ENCODE assay signal across 20 mouse cellular contexts in the genomic region with DNA sequence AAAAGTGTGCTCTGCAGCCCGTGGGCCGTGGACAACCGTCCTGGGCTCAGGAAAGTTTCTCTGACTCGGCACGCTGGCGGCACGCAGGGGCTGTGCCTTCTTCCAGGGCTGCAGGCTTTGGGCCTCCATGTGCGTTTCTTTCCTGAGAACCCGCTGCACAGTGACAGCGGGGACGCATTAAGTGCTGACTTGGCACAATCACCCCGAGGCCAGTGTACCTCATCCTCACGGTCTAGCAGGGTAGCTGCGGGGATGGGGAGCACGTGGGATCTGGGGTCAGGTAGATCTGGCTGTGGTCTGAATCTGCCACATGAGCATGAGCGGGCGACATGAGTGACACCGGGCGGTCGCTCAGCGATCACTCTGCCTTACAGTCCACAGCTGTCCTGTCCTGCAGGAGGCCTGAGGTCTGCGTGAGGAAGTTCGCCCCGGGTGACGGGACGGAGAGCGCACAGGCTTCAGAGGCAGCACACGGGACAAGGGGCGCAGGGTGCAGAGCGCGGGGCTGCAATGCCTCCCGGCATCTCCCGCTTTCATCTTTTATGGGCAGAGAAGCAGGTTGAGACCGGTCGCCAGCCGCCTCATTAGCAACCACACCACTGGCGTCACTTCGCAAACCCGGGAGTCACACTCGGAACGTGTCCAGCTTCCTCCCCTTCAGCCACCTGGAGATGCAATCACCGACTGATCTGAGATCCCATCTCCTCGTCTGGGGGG. TPM values are rescaled to one million over a fixed set of nuclear protein-coding genes. Genes with fewer than 3 reads are reported as not detected.
DNase-seq lines count a peak whose midpoint lies in the region; ATAC-seq and TF ChIP-seq lines count a peak whose summit lies in the region.
"Had no signal": no experiment of that assay in that cellular context is flagged by ENCODE, and none has a peak within 500 bp of the region (broad histone marks: within the 10 kb centered on the region; RNA-seq: fewer than 3 reads in every experiment).

No protein-coding gene starts in this region.

- no peaks in the 10 kb centered on the region for H3K4me1 ChIP-seq in intestine, embryonic 15.5 days (replicated peaks)
- H3K4me1 ChIP-seq in intestine, postnatal 0 days (replicated peaks; ENCODE audit: control insufficient read depth, insufficient read depth, low read length), result no peaks in the 10 kb centered on the region
- H3K4me1 ChIP-seq in E14TG2a.4 (replicated peaks; ENCODE audit: low read depth, low read length), result peaks cover 10% of the 10 kb centered on the region
- peaks cover 20% of the 10 kb centered on the region for H3K4me1 ChIP-seq in limb, embryonic 12.5 days (replicated peaks)
- H3K4me1 ChIP-seq: forebrain, embryonic 13.5 days; midbrain, embryonic 12.5 days had no signal

- H3K9me3 ChIP-seq in intestine, embryonic 15.5 days, result no peaks in the 10 kb centered on the region
- no peaks in the 10 kb centered on the region for H3K9me3 ChIP-seq in intestine, postnatal 0 days (ENCODE audit: control insufficient read depth)
- no peaks in the 10 kb centered on the region for H3K9me3 ChIP-seq in E14TG2a.4 (ENCODE audit: low read length)
- H3K9me3 ChIP-seq in limb, embryonic 12.5 days, result peaks cover 11% of the 10 kb centered on the region; the same call in 1 of the 2 replicates
- H3K9me3 ChIP-seq: forebrain, embryonic 13.5 days; midbrain, embryonic 12.5 days had no signal

- H3K4me3 ChIP-seq in intestine, embryonic 15.5 days (replicated peaks), result no peak overlapping the region
- no peak overlapping the region for H3K4me3 ChIP-seq in intestine, postnatal 0 days (ENCODE audit: low read depth, low read length)
- H3K4me3 ChIP-seq in E14TG2a.4 (replicated peaks; ENCODE audit: low read length), result peak overlapping the region; percentile 76
- peak overlapping the region; percentile 19; the same call in 1 of the 2 replicates for H3K4me3 ChIP-seq in limb, embryonic 12.5 days (replicated peaks)
- H3K4me3 ChIP-seq: forebrain, embryonic 13.5 days; midbrain, embryonic 12.5 days had no signal

- peaks cover 8% of the 10 kb centered on the region; the same call in 1 of the 2 replicates for H3K27me3 ChIP-seq in intestine, embryonic 15.5 days (replicated peaks)
- H3K27me3 ChIP-seq in intestine, postnatal 0 days (replicated peaks; ENCODE audit: control insufficient read depth, insufficient read depth, low read length), result no peaks in the 10 kb centered on the region
- H3K27me3 ChIP-seq in E14TG2a.4 (ENCODE audit: insufficient read depth, low read length), result peaks cover 37% of the 10 kb centered on the region
- peaks cover 17% of the 10 kb centered on the region for H3K27me3 ChIP-seq in limb, embryonic 12.5 days
- H3K27me3 ChIP-seq: forebrain, embryonic 13.5 days; midbrain, embryonic 12.5 days had no signal

- DNase-seq in ES-CJ7 (ENCODE audit: low read depth, low spot score), result peak; percentile 25
- no peak for DNase-seq in layer of hippocampus, adult 8-10 months (ENCODE audit: low spot score in 2 of 2)
- no peak for DNase-seq in cerebellum, adult 9-10 months
- DNase-seq in ovary, postnatal 14 days (ENCODE audit: low spot score), result no peak
- DNase-seq: cerebellum, postnatal 10 days; gastrocnemius, postnatal 14 days; layer of hippocampus, adult 9-11 months; left cerebral cortex, postnatal 4 days; thymus, adult 2 months had no signal

- no peak overlapping the region for H3K9ac ChIP-seq in intestine, embryonic 15.5 days
- H3K9ac ChIP-seq in intestine, postnatal 0 days (ENCODE audit: low read depth, low read length), result no peak overlapping the region
- no peak overlapping the region for H3K9ac ChIP-seq in limb, embryonic 12.5 days (replicated peaks)
- H3K9ac ChIP-seq: forebrain, embryonic 13.5 days; midbrain, embryonic 12.5 days had no signal

- no peak for ATAC-seq in intestine, embryonic 15.5 days
- ATAC-seq in intestine, postnatal 0 days, result no peak
- ATAC-seq in limb, embryonic 12.5 days (ENCODE audit: insufficient number of reproducible peaks, insufficient read depth, low FRiP score, low TSS enrichment, low read depth), result peak; percentile 43; the same call in 1 of the 2 replicates
- ATAC-seq: forebrain, embryonic 13.5 days; intestine, embryonic 16.5 days had no signal

- 38% methylated on average over 43 of the region's 43 CpGs for WGBS in intestine, embryonic 15.5 days
- 42% methylated on average over 43 of the region's 43 CpGs for WGBS in intestine, postnatal 0 days
- 22% methylated on average over 43 of the region's 43 CpGs for WGBS in limb, embryonic 12.5 days

- no peak overlapping the region for H3K27ac ChIP-seq in intestine, embryonic 15.5 days
- no peak overlapping the region for H3K27ac ChIP-seq in intestine, postnatal 0 days (ENCODE audit: low read depth, low read length)
- 0 out of 2 replicates have a peak overlapping the region, but pooled peaks have one; percentile 12 for H3K27ac ChIP-seq in limb, embryonic 12.5 days
- H3K27ac ChIP-seq: forebrain, embryonic 13.5 days; midbrain, embryonic 12.5 days had no signal

- TF ChIP-seq CTCF in intestine, postnatal 0 days (IDR thresholded peaks at IDR 0.05; ENCODE audit: low read depth), result no peak
- TF ChIP-seq CTCF in E14TG2a.4 (conservative IDR thresholded peaks at IDR 0.05; ENCODE audit: low read length), result no peak

- no peaks in the 10 kb centered on the region for H3K36me3 ChIP-seq in intestine, embryonic 15.5 days
- H3K36me3 ChIP-seq in intestine, postnatal 0 days (ENCODE audit: control insufficient read depth, insufficient read depth), result no peaks in the 10 kb centered on the region
- no peaks in the 10 kb centered on the region for H3K36me3 ChIP-seq in E14TG2a.4 (ENCODE audit: insufficient read depth, low read length)
- H3K36me3 ChIP-seq in limb, embryonic 12.5 days, result no peaks in the 10 kb centered on the region
- H3K36me3 ChIP-seq: midbrain, embryonic 12.5 days had no signal

- 0 out of 2 replicates have a peak overlapping the region, but pooled peaks have one; percentile 4 for H3K4me2 ChIP-seq in intestine, embryonic 15.5 days (replicated peaks)
- H3K4me2 ChIP-seq in intestine, postnatal 0 days (replicated peaks; ENCODE audit: low read depth), result no peak overlapping the region
- peak overlapping the region; percentile 55 for H3K4me2 ChIP-seq in limb, embryonic 12.5 days
- H3K4me2 ChIP-seq: forebrain, embryonic 13.5 days; midbrain, embryonic 12.5 days had no signal

RNA-seq across cellular contexts. Expression of a gene that starts 22.3 kb away (rescaled TPM):
- 0.47 and 0.53 TPM in 2 replicates for polyA plus RNA-seq in intestine, embryonic 15.5 days (2015; fragmentation: Nextera tagmentation; extraction: Ambion mirVana)
- 0.10 and 0.20 TPM in 2 replicates for polyA plus RNA-seq in intestine, postnatal 0 days (2015; fragmentation: Nextera tagmentation; extraction: Ambion mirVana)
- polyA plus RNA-seq in limb, embryonic 12.5 days (2016; fragmentation: Nextera tagmentation; extraction: Ambion mirVana), result 0.50 and 1.3 TPM in 2 replicates
- total RNA-seq in layer of hippocampus, adult 8-10 months (2022), result not detected
- total RNA-seq: gastrocnemius, postnatal 14 days; left cerebral cortex, postnatal 4 days had no signal

RNA-seq across cellular contexts. Expression of a gene that starts 26.4 kb away (rescaled TPM):
- polyA plus RNA-seq in intestine, embryonic 15.5 days (2015; fragmentation: Nextera tagmentation; extraction: Ambion mirVana), result not detected in 2 replicates
- polyA plus RNA-seq in intestine, postnatal 0 days (2015; fragmentation: Nextera tagmentation; extraction: Ambion mirVana), result not detected in 2 replicates
- polyA plus RNA-seq in limb, embryonic 12.5 days (2016; fragmentation: Nextera tagmentation; extraction: Ambion mirVana), result not detected in 2 replicates
- total RNA-seq in layer of hippocampus, adult 8-10 months (2022), result not detected
- total RNA-seq: gastrocnemius, postnatal 14 days; left cerebral cortex, postnatal 4 days; MEL had no signal
- polyA plus RNA-seq: embryonic facial prominence, embryonic 14.5 days; forebrain, embryonic 13.5 days; intestine, embryonic 16.5 days; lung, embryonic 16.5 days; midbrain, embryonic 12.5 days; spleen, adult 2 months; thymus, adult 2 months had no signal

RNA-seq across cellular contexts. Expression of a gene that starts 32.9 kb away (rescaled TPM):
- not detected in 2 replicates for polyA plus RNA-seq in intestine, embryonic 15.5 days (2015; fragmentation: Nextera tagmentation; extraction: Ambion mirVana)
- polyA plus RNA-seq in intestine, postnatal 0 days (2015; fragmentation: Nextera tagmentation; extraction: Ambion mirVana), result not detected in 2 replicates
- not detected in 2 replicates for polyA plus RNA-seq in limb, embryonic 12.5 days (2016; fragmentation: Nextera tagmentation; extraction: Ambion mirVana)
- total RNA-seq in layer of hippocampus, adult 8-10 months (2022), result not detected
- total RNA-seq: gastrocnemius, postnatal 14 days; left cerebral cortex, postnatal 4 days; MEL had no signal
- polyA plus RNA-seq: embryonic facial prominence, embryonic 14.5 days; forebrain, embryonic 13.5 days; intestine, embryonic 16.5 days; lung, embryonic 16.5 days; midbrain, embryonic 12.5 days; spleen, adult 2 months; thymus, adult 2 months had no signal

RNA-seq across cellular contexts. Expression of a gene that starts 42.0 kb away (rescaled TPM):
- polyA plus RNA-seq in intestine, embryonic 15.5 days (2015; fragmentation: Nextera tagmentation; extraction: Ambion mirVana), result 65.0 and 70.3 TPM in 2 replicates
- polyA plus RNA-seq in intestine, postnatal 0 days (2015; fragmentation: Nextera tagmentation; extraction: Ambion mirVana), result 36.4 and 37.8 TPM in 2 replicates
- 75.4 and 79.3 TPM in 2 replicates for polyA plus RNA-seq in limb, embryonic 12.5 days (2016; fragmentation: Nextera tagmentation; extraction: Ambion mirVana)
- total RNA-seq in layer of hippocampus, adult 8-10 months (2022), result 10 to 100 TPM; 64.2 to 89.9 (median 76.6) TPM

RNA-seq across cellular contexts. Expression of a gene that starts 42.3 kb away (rescaled TPM):
- polyA plus RNA-seq in intestine, embryonic 15.5 days (2015; fragmentation: Nextera tagmentation; extraction: Ambion mirVana), result not detected in 2 replicates
- polyA plus RNA-seq in intestine, postnatal 0 days (2015; fragmentation: Nextera tagmentation; extraction: Ambion mirVana), result not detected in 2 replicates
- polyA plus RNA-seq in limb, embryonic 12.5 days (2016; fragmentation: Nextera tagmentation; extraction: Ambion mirVana), result not detected in 2 replicates
- total RNA-seq in layer of hippocampus, adult 8-10 months (2022), result not detected
- total RNA-seq: gastrocnemius, postnatal 14 days; left cerebral cortex, postnatal 4 days; MEL had no signal
- polyA plus RNA-seq: embryonic facial prominence, embryonic 14.5 days; forebrain, embryonic 13.5 days; intestine, embryonic 16.5 days; lung, embryonic 16.5 days; midbrain, embryonic 12.5 days; spleen, adult 2 months; thymus, adult 2 months had no signal

Comparison
In these comparisons a context has a peak if more than half of its experiments do, and no peak if none do; other contexts are left out.
1. H3K4me3 ChIP-seq: peak in E14TG2a.4 (single experiment) and limb, embryonic 12.5 days (single experiment); none in intestine, embryonic 15.5 days (single experiment) and intestine, postnatal 0 days (single experiment).